Mouse (Mus musculus): ENCODE measurements around the gene Krt28.

The Krt28 gene

DNA sequence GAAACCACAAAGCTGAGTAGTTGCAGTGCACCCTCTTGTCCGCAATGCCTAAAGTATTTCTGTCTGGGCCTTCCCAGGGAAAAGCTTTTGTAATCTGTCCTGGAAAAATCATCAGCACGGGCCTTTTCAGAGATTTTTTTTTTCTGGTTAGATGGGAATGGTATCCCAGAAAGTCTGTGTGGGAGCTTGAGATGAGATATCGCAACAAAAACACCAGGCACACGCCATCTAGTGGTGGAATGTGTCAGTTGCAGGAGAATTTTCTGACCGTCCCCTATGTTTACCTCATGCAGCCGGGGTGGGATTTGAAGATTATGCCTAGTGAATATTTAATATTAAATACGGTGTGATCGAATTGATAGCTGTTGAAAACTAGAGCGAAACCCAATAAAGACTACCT is 10.3 kb downstream of the Krt28 start:
- peak; percentile 58 for DNase-seq (ENCODE audit: low spot score)

DNA sequence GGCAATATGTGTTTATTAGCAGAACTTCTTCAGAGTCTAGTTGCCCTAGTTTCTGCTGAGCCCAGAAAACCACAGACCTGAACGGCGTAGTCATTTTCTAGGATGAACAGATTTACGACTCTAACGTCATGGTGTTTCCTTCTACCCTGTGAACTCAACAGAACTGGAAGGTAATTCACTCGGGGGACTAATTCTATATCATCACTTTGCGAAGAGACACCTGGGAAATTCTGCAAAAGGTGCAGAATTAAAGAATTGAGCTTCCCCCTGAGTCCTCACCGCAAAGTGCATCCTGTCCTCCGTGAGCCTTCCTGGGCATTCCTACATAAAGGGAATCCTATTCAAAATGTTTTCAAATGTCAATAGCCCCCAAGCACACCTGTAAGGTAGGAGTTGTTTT is 13.3 kb downstream of the Krt28 start:
- DNase-seq (ENCODE audit: low spot score), result no peak

DNA sequence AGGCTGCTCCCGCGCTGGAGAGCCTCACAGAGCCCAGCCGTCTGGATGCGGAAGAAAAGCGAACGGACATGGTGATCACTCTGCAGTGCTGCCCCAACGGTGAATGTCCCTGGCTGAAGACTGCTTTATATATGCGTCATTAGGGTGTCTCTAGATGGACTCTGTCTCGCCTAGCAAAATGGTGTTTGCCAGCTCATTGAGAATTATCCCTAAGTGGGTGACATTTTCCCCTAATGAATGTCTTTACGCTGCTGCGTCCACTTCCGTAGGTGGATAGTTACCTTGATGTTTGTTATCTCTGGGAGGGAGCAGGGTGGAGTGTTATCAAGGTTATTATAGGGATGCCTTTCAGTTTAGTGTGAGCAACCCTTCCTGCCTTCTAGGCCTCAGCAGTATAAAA is 23.7 kb downstream of the Krt28 start, which contains the start of gene Krt27:
TSS of gene Krt27 (minus strand) at position 101 of the 400 bp plus-strand sequence.
- no peak for DNase-seq (ENCODE audit: low spot score)

DNA sequence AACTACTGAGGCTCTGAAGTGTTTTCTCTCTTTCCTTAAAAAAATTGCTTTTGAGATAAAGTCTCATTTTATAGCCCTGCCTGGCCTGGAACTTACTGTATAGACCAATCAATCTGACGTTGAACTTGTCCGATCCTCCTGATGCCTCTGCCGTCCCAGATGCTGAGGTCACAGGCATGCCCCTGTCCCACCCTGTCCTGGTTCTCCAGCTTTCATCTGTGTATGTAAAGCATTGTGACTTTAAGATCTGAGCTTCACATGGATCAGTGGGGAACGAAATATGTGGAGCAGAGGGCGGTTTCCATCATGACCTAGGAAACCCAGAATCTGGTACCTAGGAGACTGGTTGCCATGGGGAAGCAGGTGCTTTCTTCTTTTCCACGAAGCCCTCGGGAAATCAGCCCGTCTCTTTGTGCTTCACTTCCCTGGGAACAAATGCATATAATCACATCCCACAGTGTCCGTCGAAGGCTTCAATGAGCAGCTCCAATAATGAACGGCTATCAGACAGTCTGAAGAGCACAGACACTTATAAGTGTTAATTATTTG is 35.3 kb downstream of the Krt28 start:
- DNase-seq (ENCODE audit: low spot score), result no peak

DNA sequence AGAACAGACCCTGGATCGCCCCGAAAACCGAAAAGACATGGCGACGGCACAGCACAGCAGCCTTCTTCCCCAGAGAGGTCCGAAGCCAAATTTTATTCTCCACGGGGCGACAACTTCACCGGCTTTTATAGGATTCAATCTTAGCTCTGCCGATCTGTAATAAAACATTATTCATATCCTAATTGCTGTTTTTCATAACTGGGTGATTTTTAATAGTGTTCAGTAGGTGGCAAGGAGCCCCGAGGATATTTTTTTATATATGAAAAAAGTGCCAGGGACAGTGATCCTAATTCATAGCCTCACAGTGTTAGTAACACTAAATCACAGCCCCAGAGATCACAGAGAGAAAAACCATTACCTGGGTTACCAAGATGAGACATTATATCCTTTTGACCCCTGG is 36.8 kb downstream of the Krt28 start, which contains the start of gene Krt26:
TSS of gene Krt26 (minus strand) at position 101 of the 400 bp plus-strand sequence.
- no peak for DNase-seq (ENCODE audit: low spot score)

DNA sequence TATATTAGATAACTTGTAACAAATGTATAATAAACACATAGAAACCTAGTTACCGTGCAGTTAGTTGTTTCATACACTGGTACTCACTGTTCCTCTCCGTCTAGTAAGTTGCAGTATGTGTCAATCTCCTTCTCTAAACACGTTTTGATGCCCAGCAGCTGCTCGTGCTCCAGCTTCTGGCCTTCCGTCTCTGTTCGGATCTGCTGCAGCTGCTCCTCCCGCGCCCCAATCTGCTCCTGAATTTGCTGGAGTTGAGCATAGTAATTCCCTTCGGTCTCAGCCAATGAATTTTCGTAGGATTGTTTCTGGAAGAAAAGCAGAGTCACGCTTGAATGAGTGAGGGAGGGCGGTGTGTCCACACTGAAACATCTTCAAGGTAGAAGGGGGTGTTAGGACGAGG is 41.3 kb downstream of the Krt28 start:
- peak; percentile 76 for DNase-seq (ENCODE audit: low spot score)

DNA sequence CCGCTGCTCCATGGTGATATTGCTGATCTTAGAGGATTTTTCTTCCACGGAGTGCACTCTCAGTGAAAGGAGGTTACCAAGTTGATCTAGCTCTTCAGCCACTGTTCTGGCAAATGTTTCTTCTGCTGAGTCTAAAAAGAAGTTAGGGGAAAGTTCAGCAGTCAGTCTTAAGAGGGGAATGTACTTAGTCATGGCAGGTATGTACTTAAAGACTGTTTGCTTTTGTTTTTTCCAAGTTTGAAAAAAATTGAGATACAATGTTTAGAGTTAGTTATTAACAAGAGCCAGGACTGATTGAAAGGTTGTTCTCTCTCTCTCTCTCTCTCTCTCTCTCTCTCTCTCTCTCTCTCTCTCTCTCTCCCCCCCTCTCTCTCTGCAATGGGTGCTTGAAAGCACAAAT is 45.0 kb downstream of the Krt28 start:
- no peak for DNase-seq (ENCODE audit: low spot score)

DNA sequence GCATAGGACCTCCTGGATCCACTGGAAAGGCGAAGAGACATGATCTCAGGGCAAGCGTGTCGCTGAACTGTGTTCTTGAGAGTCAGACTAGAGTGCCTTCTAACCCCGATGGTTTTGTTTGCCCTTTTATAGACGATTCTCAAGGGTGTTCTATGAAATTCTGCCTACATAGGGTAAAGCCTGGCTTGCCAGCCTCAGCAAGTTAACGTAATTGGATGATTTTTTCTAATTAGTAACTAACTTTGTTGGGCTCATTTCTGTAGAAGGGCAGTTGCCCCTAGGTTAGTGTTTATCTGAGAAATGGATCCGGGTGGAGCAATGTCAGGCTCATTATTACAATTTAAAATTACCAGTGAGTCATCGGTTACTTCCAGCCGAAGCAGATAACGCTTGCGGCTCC is 51.9 kb downstream of the Krt28 start, which contains the start of gene Krt25:
TSS of gene Krt25 (minus strand) at position 101 of the 400 bp plus-strand sequence.
- DNase-seq (ENCODE audit: low spot score), result no peak

DNA sequence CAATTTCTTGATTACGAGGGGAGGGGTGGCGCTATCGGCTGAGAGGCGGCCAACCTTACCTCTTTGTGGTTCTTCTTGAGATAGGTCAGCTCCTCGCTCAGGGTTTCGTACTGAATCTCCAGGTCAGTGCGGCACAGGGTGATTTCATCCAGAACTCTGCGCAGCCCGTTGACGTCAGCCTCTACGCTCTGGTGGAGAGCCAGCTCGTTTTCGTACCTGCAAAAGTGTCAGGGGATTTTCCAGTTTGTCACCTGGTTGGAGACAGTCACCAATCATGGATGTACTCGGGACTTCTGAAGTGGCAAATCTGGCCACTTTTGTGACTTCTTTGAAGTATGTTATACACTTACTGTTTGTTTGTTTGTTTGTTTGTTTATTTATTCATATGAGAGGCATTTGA is 53.6 kb downstream of the Krt28 start:
- DNase-seq (ENCODE audit: low spot score), result no peak

DNA sequence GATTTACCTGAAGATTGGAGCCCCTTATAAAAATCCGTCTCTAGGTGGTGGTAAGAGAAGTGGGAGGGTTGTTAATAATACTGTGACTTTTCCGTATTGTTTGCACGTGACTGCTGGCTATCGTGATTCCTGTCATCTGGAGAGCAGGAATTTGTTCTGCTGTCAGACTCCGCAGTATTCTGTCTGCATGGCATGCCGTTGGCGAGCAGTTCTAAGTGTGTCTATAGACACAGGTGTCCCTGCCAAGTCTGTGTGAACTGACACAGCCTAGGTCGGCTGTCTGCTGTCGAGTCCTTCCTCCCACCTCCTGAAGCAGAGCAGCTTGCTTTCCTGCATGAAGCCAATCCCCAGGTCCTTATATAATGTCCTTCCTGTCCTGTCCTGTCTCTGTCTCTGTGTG is 55.6 kb downstream of the Krt28 start:
- no peak for DNase-seq (ENCODE audit: low spot score)

DNA sequence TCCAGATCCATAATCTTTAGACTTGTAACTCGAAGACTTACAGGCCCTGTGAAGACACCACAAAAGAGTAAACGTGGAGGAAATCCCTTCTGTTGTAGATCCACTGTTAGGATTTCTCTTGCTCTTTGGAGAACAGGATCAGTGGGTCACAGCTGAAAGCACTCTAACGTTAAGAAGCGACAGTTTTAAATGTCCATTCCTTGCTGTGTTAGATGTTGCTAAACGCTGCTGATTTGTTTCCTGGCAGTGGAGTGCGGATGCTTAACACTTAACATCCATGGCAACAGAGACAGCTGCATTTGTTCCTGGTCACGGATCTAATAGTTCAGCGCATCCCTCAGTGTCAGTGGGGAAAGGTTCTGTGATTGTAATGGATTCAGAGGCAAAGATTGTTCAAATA is 58.2 kb downstream of the Krt28 start:
- DNase-seq (ENCODE audit: low spot score), result no peak

Data from layer of hippocampus, adult 11-12 months (tissue).